Mouse (Mus musculus) midbrain, embryonic 14.5 days (tissue): ENCODE results near the gene Fndc3b. TPM values are rescaled to one million over a fixed set of nuclear protein-coding genes. Genes with fewer than 3 reads are reported as not detected.

Experiments
- ATAC-seq: fragments of 200-750 bp; cut with Nextera tagmentation; 2 replicates; pipeline ENCODE4 v1.8.0; 2017; ENCODE audit warnings: moderate number of reproducible peaks, moderate library complexity; ENCODE audit not compliant: low FRiP score, low TSS enrichment
- DNase-seq: peaks from one replicate; pipeline ENCODE4 v3.0.0-alpha.2; 2015
- H3K27ac ChIP-seq: fragments of 300-500 bp; sonication (generic); replicated peaks from 2 replicates; pipeline ENCODE4 v1.5.1; 2014; ENCODE audit warnings: mild to moderate bottlenecking, low read depth, low read length, moderate library complexity
- H3K27me3 ChIP-seq: fragments of 300-500 bp; sonication (generic); 2 replicates; pipeline ENCODE4 v1.6.1; 2014; ENCODE audit warnings: low read length, control low read depth, mixed read lengths; ENCODE audit not compliant: control insufficient read depth, insufficient read depth
- H3K36me3 ChIP-seq: fragments of 300-500 bp; sonication (generic); 2 replicates; pipeline ENCODE4 v1.6.1; 2014; ENCODE audit warnings: low read length, control low read depth; ENCODE audit not compliant: control insufficient read depth, insufficient read depth
- H3K4me1 ChIP-seq: fragments of 300-500 bp; sonication (generic); 2 replicates; pipeline ENCODE4 v1.6.1; 2014; ENCODE audit warnings: mild to moderate bottlenecking, antibody characterized with exemption, low read length, control low read depth; ENCODE audit not compliant: control insufficient read depth, insufficient read depth
- H3K4me2 ChIP-seq: fragments of 300-500 bp; sonication (generic); 2 replicates; pipeline ENCODE4 v1.6.1; 2014; ENCODE audit warnings: mild to moderate bottlenecking, low read length, moderate library complexity
- H3K4me3 ChIP-seq: fragments of 300-500 bp; sonication (generic); replicated peaks from 2 replicates; pipeline ENCODE4 v1.5.1; 2014; ENCODE audit warnings: low read depth, low read length
- H3K9ac ChIP-seq: fragments of 300-500 bp; sonication (generic); replicated peaks from 2 replicates; pipeline ENCODE4 v1.6.1; 2014; ENCODE audit warnings: mild to moderate bottlenecking, low read length, moderate library complexity
- H3K9me3 ChIP-seq: fragments of 300-500 bp; sonication (generic); 2 replicates; pipeline ENCODE4 v1.6.1; 2016; ENCODE audit warnings: low read length, control low read depth, mixed read lengths; ENCODE audit not compliant: control insufficient read depth
- WGBS: fragments of 180-500 bp; shearing (Covaris S2); extraction: QIAGEN DNeasy Blood & Tissue Kit; methylation state at CpG from one replicate; pipeline ENCODE4 v1.1.7; 2014; 5-methylcytosine and 5-hydroxymethylcytosine counted together
- polyA plus RNA-seq: library from polyadenylated mRNA; unstranded; fragments of >200 nt; fragmentation: Nextera tagmentation; extraction: Ambion mirVana; gene quantifications from 2 replicates; pipeline ENCODE4 v1.2.1, GENCODE M21; 2014

The Fndc3b gene
- polyA plus RNA-seq, 1 experiment from 2014 or later = 8.1 TPM

GRCm38 (mm10) chr3:27613828-27614227 is 97.3 kb downstream of the Fndc3b start:
- H3K36me3 ChIP-seq = no peaks in the 10 kb centered on the region
- H3K9ac ChIP-seq = no peak overlapping the region
- no peaks in the 10 kb centered on the region for H3K9me3 ChIP-seq
- H3K4me1 ChIP-seq = no peaks in the 10 kb centered on the region
- no peak for DNase-seq
- H3K4me3 ChIP-seq = no peak overlapping the region
- no peak overlapping the region for H3K4me2 ChIP-seq
- H3K27ac ChIP-seq = no peak overlapping the region
- no peaks in the 10 kb centered on the region for H3K27me3 ChIP-seq
- WGBS = 94% methylated on average over 11 of the region's 11 CpGs
- no peak for ATAC-seq

GRCm38 (mm10) chr3:27613011-27613410 is 98.1 kb downstream of the Fndc3b start:
- Histone ChIP-seq H3K27me3 (no peaks in the 10 kb centered on the region), H3K27ac (no peak overlapping the region), H3K36me3 (no peaks in the 10 kb centered on the region), H3K4me1 (no peaks in the 10 kb centered on the region), H3K9me3 (no peaks in the 10 kb centered on the region), H3K4me2 (no peak overlapping the region), H3K4me3 (no peak overlapping the region), H3K9ac (no peak overlapping the region)
- ATAC-seq = no peak
- DNase-seq = no peak
- WGBS = 71% methylated on average over 4 of the region's 4 CpGs

- H3K4me2 ChIP-seq = no peak overlapping the region
- H3K9ac ChIP-seq = no peak overlapping the region
- no peaks in the 10 kb centered on the region for H3K4me1 ChIP-seq
- no peaks in the 10 kb centered on the region for H3K9me3 ChIP-seq
- H3K27ac ChIP-seq = no peak overlapping the region
- ATAC-seq (no peak), DNase-seq (no peak)
- H3K27me3 ChIP-seq = no peaks in the 10 kb centered on the region
- WGBS = 88% methylated on average over 5 of the region's 5 CpGs
- no peaks in the 10 kb centered on the region for H3K36me3 ChIP-seq
- H3K4me3 ChIP-seq = no peak overlapping the region
Observed at GRCm38 (mm10) chr3:27611986-27612385, 99.1 kb downstream of the Fndc3b start.

GRCm38 (mm10) chr3:27610547-27610946 is 100.6 kb downstream of the Fndc3b start:
- no peaks in the 10 kb centered on the region for H3K9me3 ChIP-seq
- WGBS = 91% methylated on average over 4 of the region's 4 CpGs
- H3K27ac ChIP-seq = no peak overlapping the region
- no peaks in the 10 kb centered on the region for H3K4me1 ChIP-seq
- ATAC-seq = no peak
- DNase-seq = no peak
- H3K4me2 ChIP-seq = no peak overlapping the region
- no peaks in the 10 kb centered on the region for H3K36me3 ChIP-seq
- H3K27me3 ChIP-seq = no peaks in the 10 kb centered on the region
- no peak overlapping the region for H3K9ac ChIP-seq
- no peak overlapping the region for H3K4me3 ChIP-seq

GRCm38 (mm10) chr3:27610089-27610488 is 101.0 kb downstream of the Fndc3b start:
- 90% methylated on average over 1 of the region's 1 CpGs for WGBS
- no peaks in the 10 kb centered on the region for H3K36me3 ChIP-seq
- H3K9me3 ChIP-seq = no peaks in the 10 kb centered on the region
- no peak overlapping the region for H3K9ac ChIP-seq
- ATAC-seq (no peak), DNase-seq (no peak)
- no peak overlapping the region for H3K27ac ChIP-seq
- H3K27me3 ChIP-seq = no peaks in the 10 kb centered on the region
- no peaks in the 10 kb centered on the region for H3K4me1 ChIP-seq
- H3K4me2 ChIP-seq = no peak overlapping the region
- no peak overlapping the region for H3K4me3 ChIP-seq

- Histone ChIP-seq H3K27ac (0 out of 2 replicates have a peak overlapping the region, but pooled peaks have one; percentile 41), H3K36me3 (no peaks in the 10 kb centered on the region), H3K4me1 (no peaks in the 10 kb centered on the region), H3K27me3 (no peaks in the 10 kb centered on the region), H3K4me3 (no peak overlapping the region), H3K9ac (no peak overlapping the region), H3K4me2 (no peak overlapping the region), H3K9me3 (no peaks in the 10 kb centered on the region)
- no peak for ATAC-seq
- DNase-seq = no peak
- WGBS = 78% methylated on average over 7 of the region's 7 CpGs
Observed at GRCm38 (mm10) chr3:27607796-27608151, 103.3 kb downstream of the Fndc3b start.

- H3K4me3 ChIP-seq = no peak overlapping the region
- H3K9ac ChIP-seq = no peak overlapping the region
- no peaks in the 10 kb centered on the region for H3K4me1 ChIP-seq
- ATAC-seq (peak; percentile 74), DNase-seq (peak; percentile 47)
- 73% methylated on average over 9 of the region's 9 CpGs for WGBS
- no peaks in the 10 kb centered on the region for H3K27me3 ChIP-seq
- no peaks in the 10 kb centered on the region for H3K9me3 ChIP-seq
- H3K4me2 ChIP-seq = no peak overlapping the region
- H3K27ac ChIP-seq = 0 out of 2 replicates have a peak overlapping the region, but pooled peaks have one; percentile 41
- no peaks in the 10 kb centered on the region for H3K36me3 ChIP-seq
Observed at GRCm38 (mm10) chr3:27607081-27607795, 103.9 kb downstream of the Fndc3b start.

- H3K9me3 ChIP-seq = no peaks in the 10 kb centered on the region
- WGBS = 90% methylated on average over 6 of the region's 6 CpGs
- ATAC-seq (no peak), DNase-seq (no peak)
- no peak overlapping the region for H3K9ac ChIP-seq
- 0 out of 2 replicates have a peak overlapping the region, but pooled peaks have one; percentile 41 for H3K27ac ChIP-seq
- no peak overlapping the region for H3K4me3 ChIP-seq
- no peak overlapping the region for H3K4me2 ChIP-seq
- H3K27me3 ChIP-seq = no peaks in the 10 kb centered on the region
- H3K4me1 ChIP-seq = no peaks in the 10 kb centered on the region
- H3K36me3 ChIP-seq = no peaks in the 10 kb centered on the region
Observed at GRCm38 (mm10) chr3:27606626-27607025, 104.5 kb downstream of the Fndc3b start.

GRCm38 (mm10) chr3:27605613-27606012 is 105.5 kb downstream of the Fndc3b start:
- Histone ChIP-seq H3K27ac (no peak overlapping the region), H3K36me3 (no peaks in the 10 kb centered on the region), H3K4me1 (no peaks in the 10 kb centered on the region), H3K4me3 (no peak overlapping the region), H3K27me3 (no peaks in the 10 kb centered on the region), H3K9ac (no peak overlapping the region), H3K9me3 (no peaks in the 10 kb centered on the region), H3K4me2 (no peak overlapping the region)
- no peak for ATAC-seq
- 92% methylated on average over 4 of the region's 4 CpGs for WGBS
- no peak for DNase-seq
